Mouse (Mus musculus) limb, embryonic 14.5 days (tissue): ENCODE data around the gene Ncapd2. TPM values are rescaled to one million over a fixed set of nuclear protein-coding genes. Genes with fewer than 3 reads are reported as not detected.

Experiments used
- ATAC-seq: fragments of 200-750 bp; cut with Nextera tagmentation; 2 replicates; pipeline ENCODE4 v1.8.0; 2017; ENCODE audit warnings: low read depth, moderate number of reproducible peaks, moderate TSS enrichment; ENCODE audit not compliant: low FRiP score
- DNase-seq: peaks from one replicate; pipeline ENCODE4 v3.0.0-alpha.2; 2015; ENCODE audit warnings: low spot score
- H3K27ac ChIP-seq: fragments of 300-500 bp; sonication (generic); replicated peaks from 2 replicates; pipeline ENCODE4 v1.5.1; 2014; ENCODE audit warnings: low read depth, mild to moderate bottlenecking, low read length, moderate library complexity, mixed read lengths
- H3K27me3 ChIP-seq: fragments of 300-500 bp; sonication (generic); 2 replicates; pipeline ENCODE4 v1.6.1; 2014; ENCODE audit warnings: low read length, mixed read lengths; ENCODE audit not compliant: control insufficient read depth, insufficient read depth
- H3K36me3 ChIP-seq: fragments of 300-500 bp; sonication (generic); 2 replicates; pipeline ENCODE4 v1.6.1; 2014; ENCODE audit warnings: mild to moderate bottlenecking, low read length, moderate library complexity, mixed read lengths; ENCODE audit not compliant: control insufficient read depth, insufficient read depth
- H3K4me1 ChIP-seq: fragments of 300-500 bp; sonication (generic); 2 replicates; pipeline ENCODE4 v1.6.1; 2014; ENCODE audit warnings: antibody characterized with exemption, low read length, mixed read lengths; ENCODE audit not compliant: control insufficient read depth, insufficient read depth
- H3K4me2 ChIP-seq: fragments of 300-500 bp; sonication (generic); replicated peaks from 2 replicates; pipeline ENCODE4 v1.6.1; 2014; ENCODE audit warnings: low read depth, mild to moderate bottlenecking, low read length, moderate library complexity; ENCODE audit not compliant: severe bottlenecking
- H3K4me3 ChIP-seq: fragments of 300-500 bp; sonication (generic); replicated peaks from 2 replicates; pipeline ENCODE4 v1.5.1; 2014; ENCODE audit warnings: low read length
- H3K9ac ChIP-seq: fragments of 300-500 bp; sonication (generic); 2 replicates; pipeline ENCODE4 v1.6.1; 2014; ENCODE audit warnings: mild to moderate bottlenecking, low read depth, low read length, moderate library complexity; ENCODE audit not compliant: severe bottlenecking
- H3K9me3 ChIP-seq: fragments of 300-500 bp; sonication (generic); 2 replicates; pipeline ENCODE4 v1.6.1; 2016; ENCODE audit warnings: low read length; ENCODE audit not compliant: control insufficient read depth
- POLR2A ChIP-seq: fragments of 200-500 bp; IDR thresholded peaks from 2 replicates; pipeline ENCODE4 v1.8.0; 2012; ENCODE audit warnings: inconsistent platforms, mild to moderate bottlenecking, moderate library complexity, borderline replicate concordance; ENCODE audit not compliant: insufficient read depth, insufficient read length; ENCODE audit errors: extremely low read depth
- WGBS: fragments of 180-500 bp; shearing (Covaris S2); extraction: QIAGEN DNeasy Blood & Tissue Kit; methylation state at CpG from one replicate; pipeline ENCODE4 v1.1.7; 2014; 5-methylcytosine and 5-hydroxymethylcytosine counted together
- polyA plus RNA-seq, 2 experiments: library from polyadenylated mRNA; depleted of rRNA in 1 of 2; stranded (reverse) in 1 of 2; unstranded in 1 of 2; fragments of >200 nt; fragmentation: Nextera tagmentation in 1 of 2; extraction: Ambion mirVana in 1 of 2; gene quantifications; 2 replicates each; pipeline versions ENCODE4 v1.2.1 to v1.2.3; 2012 to 2014

Ncapd2 gene
- polyA plus RNA-seq, 2 experiments, result 82.9 to 250 TPM

DNA sequence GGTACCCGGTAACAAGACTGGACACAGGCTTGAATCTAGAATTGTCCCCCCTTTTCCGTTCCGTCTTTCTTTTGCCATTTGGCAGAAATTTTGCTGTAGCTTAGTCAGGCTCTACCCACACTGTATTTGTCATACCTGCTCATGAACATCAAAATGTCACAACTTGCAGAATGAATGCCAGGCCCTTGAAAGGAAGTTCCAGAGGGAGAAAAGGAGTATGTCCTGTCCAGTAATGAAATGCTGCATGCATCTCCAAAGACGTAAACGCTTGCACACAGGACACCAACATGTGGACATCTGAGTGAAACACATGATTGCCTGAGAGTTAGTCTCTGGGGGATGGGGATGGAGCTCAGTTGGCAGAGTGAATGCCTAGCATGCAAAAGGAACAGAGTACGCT lies 22.2 kb upstream of the Ncapd2 start:
- Histone ChIP-seq H3K4me2 (no peak overlapping the region), H3K4me3 (no peak overlapping the region), H3K27ac (no peak overlapping the region), H3K4me1 (no peaks in the 10 kb centered on the region), H3K9ac (no peak overlapping the region), H3K9me3 (no peaks in the 10 kb centered on the region), H3K27me3 (no peaks in the 10 kb centered on the region), H3K36me3 (no peaks in the 10 kb centered on the region)
- TF ChIP-seq POLR2A, result no peak
- no peak for ATAC-seq
- DNase-seq, result no peak
- 81% methylated on average over 6 of the region's 6 CpGs for WGBS

DNA sequence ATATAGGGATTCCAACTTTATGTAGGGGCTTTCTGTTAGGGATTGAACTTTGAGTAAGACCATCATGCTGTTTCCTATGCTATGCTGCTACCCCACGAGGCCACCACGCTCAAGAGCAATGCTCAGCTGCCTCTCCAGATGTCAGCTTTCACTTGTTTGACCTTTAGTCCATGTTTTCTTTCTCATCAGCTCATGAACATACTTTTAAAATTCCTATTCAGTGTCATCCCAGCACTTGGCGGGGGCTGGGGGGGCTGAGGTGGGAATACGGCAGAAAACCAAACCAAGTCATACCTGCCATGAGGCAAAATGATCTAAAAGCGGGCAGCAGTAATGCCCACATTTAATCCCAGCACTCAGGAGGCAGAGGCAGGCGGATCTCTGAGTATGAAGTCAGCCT lies 21.6 kb upstream of the Ncapd2 start:
- H3K36me3 ChIP-seq, result no peaks in the 10 kb centered on the region
- H3K4me2 ChIP-seq, result no peak overlapping the region
- no peak overlapping the region for H3K4me3 ChIP-seq
- H3K9ac ChIP-seq, result no peak overlapping the region
- DNase-seq (no peak), ATAC-seq (no peak)
- H3K9me3 ChIP-seq, result no peaks in the 10 kb centered on the region
- WGBS, result 68% methylated on average over 6 of the region's 6 CpGs
- no peak for TF ChIP-seq POLR2A
- no peaks in the 10 kb centered on the region for H3K4me1 ChIP-seq
- no peak overlapping the region for H3K27ac ChIP-seq
- no peaks in the 10 kb centered on the region for H3K27me3 ChIP-seq

DNA sequence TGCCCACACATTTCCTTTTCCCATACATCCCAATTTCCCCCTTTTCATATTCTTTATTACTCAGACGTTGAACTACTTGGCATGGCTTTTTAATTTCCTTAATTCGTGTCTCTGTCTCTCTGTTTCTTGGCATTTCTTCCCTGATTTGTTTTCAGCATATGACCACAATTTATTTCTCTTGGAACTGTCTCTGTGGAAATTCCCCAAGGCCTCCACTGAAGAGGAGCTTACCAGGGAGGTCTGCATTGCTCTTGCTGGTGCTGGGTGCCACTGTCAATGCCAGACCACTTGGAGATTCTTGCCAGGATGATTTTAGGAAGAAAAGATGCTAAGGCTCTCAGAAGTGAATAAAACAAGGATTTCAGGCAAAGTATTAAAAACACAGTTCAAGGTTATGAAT lies 21.1 kb upstream of the Ncapd2 start:
- Histone ChIP-seq H3K27me3 (no peaks in the 10 kb centered on the region), H3K4me1 (no peaks in the 10 kb centered on the region), H3K9me3 (no peaks in the 10 kb centered on the region), H3K27ac (no peak overlapping the region), H3K4me2 (no peak overlapping the region), H3K36me3 (no peaks in the 10 kb centered on the region), H3K9ac (no peak overlapping the region), H3K4me3 (no peak overlapping the region)
- TF ChIP-seq POLR2A, result no peak
- no peak for DNase-seq
- WGBS, result 33% methylated on average over 2 of the region's 2 CpGs
- ATAC-seq, result no peak

DNA sequence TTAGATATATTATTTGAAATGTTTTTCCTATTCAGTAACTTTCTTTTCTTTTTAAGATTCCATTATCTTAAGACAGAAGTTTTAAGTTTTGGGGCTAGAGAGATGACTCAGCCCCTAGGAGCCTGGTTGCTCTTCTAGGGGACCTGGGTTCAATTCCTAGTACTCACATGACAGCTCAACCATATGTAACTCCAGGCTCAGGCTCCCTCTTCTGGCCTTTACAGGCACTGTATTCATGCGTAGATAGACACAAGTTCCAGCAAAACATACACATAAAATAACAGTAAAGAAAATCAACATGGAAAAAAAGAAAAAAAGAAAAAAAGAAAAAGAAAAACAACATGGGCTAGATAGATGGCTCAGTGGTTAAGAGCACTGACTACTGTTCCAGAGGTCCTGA lies 18.9 kb upstream of the Ncapd2 start:
- DNase-seq (no peak), ATAC-seq (no peak)
- H3K36me3 ChIP-seq, result no peaks in the 10 kb centered on the region
- H3K4me1 ChIP-seq, result no peaks in the 10 kb centered on the region
- no peak overlapping the region for H3K4me3 ChIP-seq
- H3K27me3 ChIP-seq, result no peaks in the 10 kb centered on the region
- no peak overlapping the region for H3K27ac ChIP-seq
- no peak for TF ChIP-seq POLR2A
- H3K9ac ChIP-seq, result no peak overlapping the region
- WGBS, result 83% methylated on average over 1 of the region's 1 CpGs
- H3K4me2 ChIP-seq, result no peak overlapping the region
- H3K9me3 ChIP-seq, result no peaks in the 10 kb centered on the region

DNA sequence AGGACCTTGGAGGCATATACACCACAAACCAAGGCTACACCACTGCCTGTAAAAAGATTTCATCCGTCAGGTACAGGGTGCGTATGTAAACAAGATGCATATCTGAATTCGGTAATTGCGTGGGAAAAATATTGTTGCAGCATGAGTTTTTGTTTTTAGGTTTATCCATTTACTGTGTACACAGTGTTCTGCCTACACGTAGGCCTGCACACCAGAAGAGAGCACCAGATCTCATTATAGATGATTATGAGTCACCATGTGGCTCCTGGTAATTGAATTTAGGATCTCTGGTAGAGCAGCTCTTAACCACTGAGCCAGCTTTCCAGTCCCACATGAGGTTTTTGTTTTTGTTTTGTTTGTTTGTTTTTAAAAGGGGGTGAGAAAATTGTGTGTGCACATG lies 5.7 kb upstream of the Ncapd2 start:
- Histone ChIP-seq H3K36me3 (peaks cover 27% of the 10 kb centered on the region), H3K4me3 (no peak overlapping the region), H3K9ac (no peak overlapping the region), H3K4me1 (peaks cover 8% of the 10 kb centered on the region), H3K9me3 (no peaks in the 10 kb centered on the region), H3K27me3 (no peaks in the 10 kb centered on the region), H3K4me2 (no peak overlapping the region), H3K27ac (no peak overlapping the region)
- no peak for TF ChIP-seq POLR2A
- 74% methylated on average over 5 of the region's 5 CpGs for WGBS
- DNase-seq (no peak), ATAC-seq (no peak)

DNA sequence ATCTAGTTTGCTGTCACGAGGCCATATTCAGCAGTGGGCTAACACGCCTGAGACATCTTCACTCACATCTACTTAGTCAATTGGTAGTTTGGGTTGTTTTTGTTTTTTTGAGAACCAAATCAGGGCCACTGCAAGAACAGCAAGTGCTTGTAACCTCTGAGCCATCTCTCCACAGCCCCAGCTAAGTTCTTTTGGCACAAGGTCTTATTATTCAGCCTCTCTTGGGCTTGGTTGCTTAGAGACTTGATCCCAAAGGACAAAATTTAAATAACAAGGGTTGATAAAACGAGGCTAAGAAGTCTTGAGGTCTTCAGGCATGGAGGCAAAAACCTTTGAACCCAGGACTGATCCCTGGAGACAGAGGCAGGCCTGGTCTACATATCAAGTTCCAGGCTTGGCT lies 4.8 kb upstream of the Ncapd2 start:
- Histone ChIP-seq H3K9me3 (no peaks in the 10 kb centered on the region), H3K4me2 (no peak overlapping the region), H3K4me3 (no peak overlapping the region), H3K27me3 (no peaks in the 10 kb centered on the region), H3K9ac (no peak overlapping the region), H3K27ac (no peak overlapping the region), H3K36me3 (peaks cover 27% of the 10 kb centered on the region), H3K4me1 (peaks cover 8% of the 10 kb centered on the region)
- TF ChIP-seq POLR2A, result no peak
- DNase-seq (no peak), ATAC-seq (no peak)
- 58% methylated on average over 3 of the region's 3 CpGs for WGBS
